Mouse (Mus musculus) urinary bladder, postnatal 10 days (tissue): ENCODE measurements around the gene Dnase2a.

Experiments used
- DNase-seq: peaks from one replicate; pipeline ENCODE4 v3.0.0; 2022; ENCODE audit warnings: low spot score

The Dnase2a gene

DNA sequence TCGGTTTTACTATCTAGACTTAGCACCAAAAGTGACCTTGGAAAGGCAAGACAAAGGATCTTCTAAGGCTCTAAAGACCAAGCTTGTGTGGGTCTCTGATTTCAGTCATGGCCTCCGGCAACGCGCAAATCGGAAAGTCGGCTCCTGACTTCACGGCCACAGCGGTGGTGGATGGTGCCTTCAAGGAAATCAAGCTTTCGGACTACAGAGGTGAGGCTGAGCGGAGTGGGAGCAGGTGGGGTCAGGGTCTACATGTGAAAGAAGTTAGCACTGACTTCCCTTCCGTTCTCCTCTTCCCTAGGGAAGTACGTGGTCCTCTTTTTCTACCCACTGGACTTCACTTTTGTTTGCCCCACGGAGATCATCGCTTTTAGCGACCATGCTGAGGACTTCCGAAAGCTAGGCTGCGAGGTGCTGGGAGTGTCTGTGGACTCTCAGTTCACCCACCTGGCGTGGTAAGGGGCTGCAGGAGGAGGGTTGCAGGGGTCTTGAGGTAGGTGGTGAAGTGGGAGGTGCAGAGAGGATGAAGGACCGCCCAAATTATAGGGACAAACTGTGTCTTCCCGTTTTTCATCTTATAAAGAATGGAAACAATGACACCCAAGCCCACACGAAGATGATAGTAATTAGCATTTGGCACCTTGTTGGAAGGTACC is 61.9 kb downstream of the Dnase2a start:
- DNase-seq = no peak

DNA sequence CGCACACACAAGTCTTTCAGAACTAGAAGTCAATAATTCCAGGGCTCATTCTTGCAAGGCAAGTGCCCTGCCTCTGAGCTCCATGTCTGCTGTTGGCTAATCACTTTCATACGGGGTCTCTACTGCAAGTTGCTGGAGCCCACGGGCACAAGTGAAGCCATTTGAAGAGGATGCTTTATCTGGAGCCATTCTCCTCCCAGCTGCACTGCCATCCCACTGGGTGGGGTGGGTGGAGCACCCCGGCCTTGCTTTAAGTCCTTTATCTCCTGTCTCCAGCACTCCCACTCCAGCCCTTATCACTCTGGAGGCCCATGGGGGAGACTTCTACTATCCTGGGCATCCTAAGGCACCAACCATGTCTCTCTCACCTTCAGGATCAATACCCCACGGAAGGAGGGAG is 62.6 kb downstream of the Dnase2a start:
- DNase-seq = no peak
